Mouse (Mus musculus): ENCODE results near the gene Cpne6.

GRCm38 (mm10) chr14:55551347-55551746 is 41.1 kb downstream of the Cpne6 start:
- TF ChIP-seq POLR2A (IDR thresholded peaks at IDR 0.05; ENCODE audit: extremely low read depth, insufficient read depth, low read length) (no peak), CTCF (IDR thresholded peaks at IDR 0.05; ENCODE audit: extremely low read depth, insufficient read depth, low read length) (no peak)
